In the genomic region with DNA sequence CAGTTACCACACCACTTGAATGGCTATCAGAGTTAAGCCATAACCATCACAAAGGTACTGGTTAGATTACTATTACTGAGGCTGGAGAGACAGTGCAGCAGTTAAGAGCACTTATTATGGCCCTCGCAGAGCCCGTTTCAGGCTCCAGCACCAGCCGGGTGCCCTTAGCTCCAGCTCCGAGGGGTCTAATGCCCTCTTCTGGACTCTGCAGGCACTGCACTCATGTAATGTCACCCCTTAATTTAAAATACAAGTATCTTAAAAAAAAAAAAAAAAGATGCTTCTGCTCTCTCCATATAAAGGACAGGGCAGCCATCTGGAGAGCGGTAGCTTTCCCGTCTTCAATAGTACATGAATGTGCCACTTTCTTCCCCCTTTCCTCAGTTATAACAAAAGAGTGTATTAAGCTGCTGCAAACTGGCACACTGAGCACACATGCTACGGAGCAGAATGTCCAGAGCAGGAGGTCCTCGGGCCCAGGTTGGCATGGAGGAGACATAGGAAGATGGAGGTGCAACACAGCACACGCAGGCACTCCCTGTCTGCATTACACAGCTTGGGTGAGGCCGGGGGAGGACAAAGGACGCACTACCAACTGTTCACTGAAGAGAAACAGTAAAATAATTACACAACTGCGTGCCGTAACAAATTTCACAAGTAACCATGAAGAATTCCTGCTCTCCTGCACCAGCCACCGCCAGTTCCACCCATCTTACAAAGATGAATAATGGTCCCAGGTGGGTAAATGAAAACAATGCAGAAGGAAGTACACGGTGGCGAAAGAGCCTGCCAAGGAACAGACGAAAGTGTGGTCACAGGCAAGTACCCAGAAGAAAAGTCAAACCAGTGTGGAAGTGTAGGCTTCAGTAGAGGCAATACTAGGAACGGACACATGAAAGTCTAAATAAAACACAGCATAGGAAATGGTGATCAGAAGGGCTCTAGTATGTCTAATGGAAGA, we compare ENCODE assay signal across 14 mouse cellular contexts. TPM values are rescaled to one million over a fixed set of nuclear protein-coding genes. Genes with fewer than 3 reads are reported as not detected.
DNase-seq lines count a peak whose midpoint lies in the region; ATAC-seq and TF ChIP-seq lines count a peak whose summit lies in the region.
"Had no signal": no experiment of that assay in that cellular context is flagged by ENCODE, and none has a peak within 500 bp of the region (broad histone marks: within the 10 kb centered on the region; RNA-seq: fewer than 3 reads in every experiment).

No protein-coding gene starts in this region.

- no peak overlapping the region for H3K4me3 ChIP-seq in liver, embryonic 14.5 days (ENCODE audit: insufficient read depth in 1 of 2, low read depth in 2 of 2, low read length in 2 of 2)
- H3K4me3 ChIP-seq in E14TG2a.4 (replicated peaks; ENCODE audit: low read length), result no peak overlapping the region
- H3K4me3 ChIP-seq in forebrain, embryonic 10.5 days, result no peak overlapping the region
- H3K4me3 ChIP-seq: forebrain, embryonic 15.5 days; heart, embryonic 13.5 days; hindbrain, embryonic 15.5 days; liver, embryonic 15.5 days; neural tube, embryonic 13.5 days had no signal

- no peak overlapping the region for H3K4me2 ChIP-seq in liver, embryonic 14.5 days (ENCODE audit: low read depth)
- H3K4me2 ChIP-seq: forebrain, embryonic 15.5 days; heart, embryonic 13.5 days; hindbrain, embryonic 15.5 days; liver, embryonic 15.5 days; midbrain, embryonic 11.5 days; neural tube, embryonic 13.5 days had no signal

- no peak for ATAC-seq in liver, embryonic 14.5 days (ENCODE audit: insufficient read depth)
- ATAC-seq: forebrain, embryonic 15.5 days had no signal

- H3K36me3 ChIP-seq in liver, embryonic 14.5 days (replicated peaks; ENCODE audit: control insufficient read depth, insufficient read depth, low read depth), result peaks cover 7% of the 10 kb centered on the region
- peaks cover 82% of the 10 kb centered on the region for H3K36me3 ChIP-seq in E14TG2a.4 (ENCODE audit: insufficient read depth, low read length)
- H3K36me3 ChIP-seq in forebrain, embryonic 10.5 days (replicated peaks), result peaks cover 77% of the 10 kb centered on the region

- no peak overlapping the region for H3K27ac ChIP-seq in liver, embryonic 14.5 days
- H3K27ac ChIP-seq in forebrain, embryonic 10.5 days, result no peak overlapping the region
- H3K27ac ChIP-seq: forebrain, embryonic 15.5 days; heart, embryonic 13.5 days; hindbrain, embryonic 15.5 days; liver, embryonic 15.5 days; neural tube, embryonic 13.5 days had no signal

- no peaks in the 10 kb centered on the region for H3K4me1 ChIP-seq in liver, embryonic 14.5 days (replicated peaks; ENCODE audit: control insufficient read depth in 2 of 2, insufficient read depth in 2 of 2, low read length in 1 of 2)
- H3K4me1 ChIP-seq in E14TG2a.4 (replicated peaks; ENCODE audit: low read depth, low read length), result 0 out of 2 replicates have a peak, but pooled peaks cover 9% of the 10 kb centered on the region
- no peaks in the 10 kb centered on the region for H3K4me1 ChIP-seq in forebrain, embryonic 10.5 days
- H3K4me1 ChIP-seq: forebrain, embryonic 15.5 days; heart, embryonic 13.5 days; hindbrain, embryonic 15.5 days; liver, embryonic 15.5 days; neural tube, embryonic 13.5 days had no signal

- H3K9me3 ChIP-seq in liver, embryonic 14.5 days (ENCODE audit: control insufficient read depth, low read length), result no peaks in the 10 kb centered on the region
- H3K9me3 ChIP-seq in E14TG2a.4 (ENCODE audit: low read length), result no peaks in the 10 kb centered on the region
- H3K9me3 ChIP-seq in forebrain, embryonic 10.5 days, result no peaks in the 10 kb centered on the region
- H3K9me3 ChIP-seq: forebrain, embryonic 15.5 days; heart, embryonic 13.5 days; hindbrain, embryonic 15.5 days; liver, embryonic 15.5 days; neural tube, embryonic 13.5 days had no signal

- peak; percentile 33; the same call in 1 of the 2 replicates for TF ChIP-seq CTCF in liver, embryonic 14.5 days (IDR thresholded peaks at IDR 0.05; ENCODE audit: low read depth)
- TF ChIP-seq CTCF in E14TG2a.4 (conservative IDR thresholded peaks at IDR 0.05; ENCODE audit: low read length), result peak; percentile 63

- no peak overlapping the region for H3K9ac ChIP-seq in liver, embryonic 14.5 days (replicated peaks)
- H3K9ac ChIP-seq: forebrain, embryonic 15.5 days; heart, embryonic 13.5 days; hindbrain, embryonic 15.5 days; liver, embryonic 15.5 days; neural tube, embryonic 13.5 days had no signal

- no peaks in the 10 kb centered on the region for H3K27me3 ChIP-seq in liver, embryonic 14.5 days (ENCODE audit: control insufficient read depth, insufficient read depth, low read length)
- H3K27me3 ChIP-seq in E14TG2a.4 (ENCODE audit: insufficient read depth, low read length), result no peaks in the 10 kb centered on the region
- H3K27me3 ChIP-seq in forebrain, embryonic 10.5 days (ENCODE audit: poor library complexity, severe bottlenecking), result no peaks in the 10 kb centered on the region
- H3K27me3 ChIP-seq: forebrain, embryonic 15.5 days; heart, embryonic 13.5 days; hindbrain, embryonic 15.5 days; liver, embryonic 15.5 days; neural tube, embryonic 13.5 days had no signal

- WGBS in liver, embryonic 14.5 days (ENCODE audit: insufficient replicate concordance), result 80% methylated on average over 18 of the region's 18 CpGs
- 94% methylated on average over 18 of the region's 18 CpGs for WGBS in forebrain, embryonic 10.5 days

- DNase-seq in liver, embryonic 14.5 days (ENCODE audit: low read depth in 3 of 3, low spot score in 3 of 3), result no peak
- DNase-seq in liver (no peak), WW6 (ENCODE audit: low read depth, low spot score) (peak; percentile 31)
- DNase-seq in induced T-regulatory cell, adult 2 months (ENCODE audit: low read depth), result peak; percentile 18
- DNase-seq in kidney, adult 11 months, result no peak
- DNase-seq in forebrain, embryonic 10.5 days (ENCODE audit: extremely low spot score, low spot score), result no peak
- no peak for DNase-seq in gastrocnemius, adult 18-20 months (ENCODE audit: low spot score)

- no peak for TF ChIP-seq EP300 in liver, embryonic 14.5 days (IDR thresholded peaks at IDR 0.05; ENCODE audit: low read depth)

RNA-seq across cellular contexts. Expression of gene Atp6v1a, which starts 35.4 kb away (rescaled TPM):
- polyA plus RNA-seq in liver, embryonic 14.5 days (2012; rRNA removed), result 8.6 and 11.9 TPM in 2 replicates
- 28.1 and 28.8 TPM in 2 replicates for polyA plus RNA-seq in liver, embryonic 14.5 days (2014; fragmentation: Nextera tagmentation; extraction: Ambion mirVana)
- polyA plus RNA-seq in forebrain, embryonic 10.5 days (2016; fragmentation: Nextera tagmentation; extraction: Ambion mirVana), result 39.2 and 42.0 TPM in 2 replicates
- 10 to 100 TPM; 19.1 to 30.1 TPM for total RNA-seq in gastrocnemius, adult 18-20 months (2021)

RNA-seq across cellular contexts. Expression of gene Naa50, which starts 35.5 kb away (rescaled TPM):
- polyA plus RNA-seq in liver, embryonic 14.5 days (2012; rRNA removed), result 11.3 and 19.1 TPM in 2 replicates
- 39.0 and 40.6 TPM in 2 replicates for polyA plus RNA-seq in liver, embryonic 14.5 days (2014; fragmentation: Nextera tagmentation; extraction: Ambion mirVana)
- polyA plus RNA-seq in forebrain, embryonic 10.5 days (2016; fragmentation: Nextera tagmentation; extraction: Ambion mirVana), result 151 and 159 TPM in 2 replicates
- 100 to 1,000 TPM; 183 to 237 TPM for total RNA-seq in gastrocnemius, adult 18-20 months (2021)

RNA-seq across cellular contexts. Expression of gene Gramd1c, which starts 40.9 kb away (rescaled TPM):
- polyA plus RNA-seq in liver, embryonic 14.5 days (2012; rRNA removed), result 1.0 and 1.6 TPM in 2 replicates
- 2.2 and 2.9 TPM in 2 replicates for polyA plus RNA-seq in liver, embryonic 14.5 days (2014; fragmentation: Nextera tagmentation; extraction: Ambion mirVana)
- 1.7 and 2.5 TPM in 2 replicates for polyA plus RNA-seq in forebrain, embryonic 10.5 days (2016; fragmentation: Nextera tagmentation; extraction: Ambion mirVana)
- under 1 TPM; 0.25 to 0.26 TPM for total RNA-seq in gastrocnemius, adult 18-20 months (2021)

Comparison
In these comparisons a context has a peak if more than half of its experiments do, and no peak if none do; other contexts are left out.
1. DNase-seq: peak in WW6 (single experiment) and induced T-regulatory cell, adult 2 months (single experiment); none in liver, embryonic 14.5 days (0 of 3), liver (single experiment), kidney, adult 11 months (single experiment), forebrain, embryonic 10.5 days (single experiment) and gastrocnemius, adult 18-20 months (single experiment).